Mouse (Mus musculus): ENCODE results near the gene Parva. TPM values are rescaled to one million over a fixed set of nuclear protein-coding genes. Genes with fewer than 3 reads are reported as not detected.
A peak's percentile ranks its signal among the peaks of the same experiment; 100 is the strongest.

The Parva gene
- polyA plus RNA-seq, 1 experiment from 2014 or later, result 83.3 TPM

- H3K36me3 ChIP-seq (ENCODE audit: control insufficient read depth, insufficient read depth, low read length), result no peaks in the 10 kb centered on the region
- no peak for ATAC-seq (replicated peaks; ENCODE audit: insufficient number of reproducible peaks, low FRiP score, low TSS enrichment)
- no peak overlapping the region for H3K4me3 ChIP-seq (ENCODE audit: low read depth, low read length)
- no peak overlapping the region for H3K9ac ChIP-seq (ENCODE audit: low read depth, low read length)
- no peaks in the 10 kb centered on the region for H3K27me3 ChIP-seq (ENCODE audit: control insufficient read depth, insufficient read depth, low read length)
- H3K9me3 ChIP-seq (replicated peaks; ENCODE audit: control insufficient read depth, low read length), result no peaks in the 10 kb centered on the region
- peaks cover 46% of the 10 kb centered on the region for H3K4me1 ChIP-seq (ENCODE audit: control insufficient read depth, insufficient read depth, low read length)
- 69% methylated on average over 7 of the region's 7 CpGs for WGBS (ENCODE audit: insufficient replicate concordance)
- no peak overlapping the region for H3K27ac ChIP-seq (ENCODE audit: low read depth, low read length)
- H3K4me2 ChIP-seq, result no peak overlapping the region
Measured at GRCm38 (mm10) chr7:112471316-112471715, 44.0 kb downstream of the Parva start.

- WGBS (ENCODE audit: insufficient replicate concordance), result 46% methylated on average over 10 of the region's 10 CpGs
- Histone ChIP-seq H3K36me3 (ENCODE audit: control insufficient read depth, insufficient read depth, low read length) (no peaks in the 10 kb centered on the region), H3K4me1 (ENCODE audit: control insufficient read depth, insufficient read depth, low read length) (peaks cover 41% of the 10 kb centered on the region), H3K9ac (ENCODE audit: low read depth, low read length) (no peak overlapping the region), H3K27me3 (ENCODE audit: control insufficient read depth, insufficient read depth, low read length) (no peaks in the 10 kb centered on the region), H3K27ac (ENCODE audit: low read depth, low read length) (peak overlapping the region; percentile 22; the same call in 1 of the 2 replicates), H3K4me2 (no peak overlapping the region), H3K9me3 (replicated peaks; ENCODE audit: control insufficient read depth, low read length) (no peaks in the 10 kb centered on the region), H3K4me3 (ENCODE audit: low read depth, low read length) (no peak overlapping the region)
- ATAC-seq (replicated peaks; ENCODE audit: insufficient number of reproducible peaks, low FRiP score, low TSS enrichment), result no peak
Measured at GRCm38 (mm10) chr7:112472024-112472707, 44.9 kb downstream of the Parva start.

- H3K27ac ChIP-seq (ENCODE audit: low read depth, low read length), result peak overlapping the region; percentile 22; the same call in 1 of the 2 replicates
- H3K27me3 ChIP-seq (ENCODE audit: control insufficient read depth, insufficient read depth, low read length), result no peaks in the 10 kb centered on the region
- H3K4me3 ChIP-seq (ENCODE audit: low read depth, low read length), result no peak overlapping the region
- no peaks in the 10 kb centered on the region for H3K36me3 ChIP-seq (ENCODE audit: control insufficient read depth, insufficient read depth, low read length)
- no peak overlapping the region for H3K4me2 ChIP-seq
- WGBS (ENCODE audit: insufficient replicate concordance), result 53% methylated on average over 9 of the region's 9 CpGs
- H3K9ac ChIP-seq (ENCODE audit: low read depth, low read length), result no peak overlapping the region
- no peaks in the 10 kb centered on the region for H3K9me3 ChIP-seq (replicated peaks; ENCODE audit: control insufficient read depth, low read length)
- H3K4me1 ChIP-seq (ENCODE audit: control insufficient read depth, insufficient read depth, low read length), result peaks cover 35% of the 10 kb centered on the region
- ATAC-seq (replicated peaks; ENCODE audit: insufficient number of reproducible peaks, low FRiP score, low TSS enrichment), result no peak
Measured at GRCm38 (mm10) chr7:112472708-112473281, 45.5 kb downstream of the Parva start.

GRCm38 (mm10) chr7:112473649-112474435, 46.5 kb downstream of the Parva start:
- Histone ChIP-seq H3K27ac (ENCODE audit: low read depth, low read length) (no peak overlapping the region), H3K4me3 (ENCODE audit: low read depth, low read length) (no peak overlapping the region), H3K4me2 (no peak overlapping the region), H3K9me3 (replicated peaks; ENCODE audit: control insufficient read depth, low read length) (no peaks in the 10 kb centered on the region), H3K27me3 (ENCODE audit: control insufficient read depth, insufficient read depth, low read length) (no peaks in the 10 kb centered on the region), H3K9ac (ENCODE audit: low read depth, low read length) (no peak overlapping the region), H3K4me1 (ENCODE audit: control insufficient read depth, insufficient read depth, low read length) (peaks cover 33% of the 10 kb centered on the region), H3K36me3 (ENCODE audit: control insufficient read depth, insufficient read depth, low read length) (no peaks in the 10 kb centered on the region)
- ATAC-seq (replicated peaks; ENCODE audit: insufficient number of reproducible peaks, low FRiP score, low TSS enrichment), result no peak
- WGBS (ENCODE audit: insufficient replicate concordance), result 29% methylated on average over 14 of the region's 14 CpGs

- no peaks in the 10 kb centered on the region for H3K36me3 ChIP-seq (ENCODE audit: control insufficient read depth, insufficient read depth, low read length)
- peak; percentile 42; the same call in 1 of the 2 replicates for ATAC-seq (replicated peaks; ENCODE audit: insufficient number of reproducible peaks, low FRiP score, low TSS enrichment)
- H3K4me1 ChIP-seq (ENCODE audit: control insufficient read depth, insufficient read depth, low read length), result peaks cover 26% of the 10 kb centered on the region
- H3K4me3 ChIP-seq (ENCODE audit: low read depth, low read length), result no peak overlapping the region
- H3K4me2 ChIP-seq, result no peak overlapping the region
- H3K9ac ChIP-seq (ENCODE audit: low read depth, low read length), result no peak overlapping the region
- WGBS (ENCODE audit: insufficient replicate concordance), result 37% methylated on average over 6 of the region's 6 CpGs
- H3K27ac ChIP-seq (ENCODE audit: low read depth, low read length), result 0 out of 2 replicates have a peak overlapping the region, but pooled peaks have one; percentile 3
- no peaks in the 10 kb centered on the region for H3K9me3 ChIP-seq (replicated peaks; ENCODE audit: control insufficient read depth, low read length)
- no peaks in the 10 kb centered on the region for H3K27me3 ChIP-seq (ENCODE audit: control insufficient read depth, insufficient read depth, low read length)
Measured at GRCm38 (mm10) chr7:112479116-112479515, 51.8 kb downstream of the Parva start.

GRCm38 (mm10) chr7:112481031-112481430, 53.7 kb downstream of the Parva start:
- H3K9me3 ChIP-seq (replicated peaks; ENCODE audit: control insufficient read depth, low read length), result no peaks in the 10 kb centered on the region
- H3K27me3 ChIP-seq (ENCODE audit: control insufficient read depth, insufficient read depth, low read length), result no peaks in the 10 kb centered on the region
- H3K4me2 ChIP-seq, result no peak overlapping the region
- H3K9ac ChIP-seq (ENCODE audit: low read depth, low read length), result no peak overlapping the region
- H3K27ac ChIP-seq (ENCODE audit: low read depth, low read length), result no peak overlapping the region
- WGBS (ENCODE audit: insufficient replicate concordance), result 59% methylated on average over 1 of the region's 1 CpGs
- ATAC-seq (replicated peaks; ENCODE audit: insufficient number of reproducible peaks, low FRiP score, low TSS enrichment), result no peak
- no peaks in the 10 kb centered on the region for H3K36me3 ChIP-seq (ENCODE audit: control insufficient read depth, insufficient read depth, low read length)
- H3K4me1 ChIP-seq (ENCODE audit: control insufficient read depth, insufficient read depth, low read length), result peaks cover 26% of the 10 kb centered on the region
- no peak overlapping the region for H3K4me3 ChIP-seq (ENCODE audit: low read depth, low read length)

GRCm38 (mm10) chr7:112482572-112482971, 55.3 kb downstream of the Parva start:
- ATAC-seq (replicated peaks; ENCODE audit: insufficient number of reproducible peaks, low FRiP score, low TSS enrichment), result no peak
- H3K27ac ChIP-seq (ENCODE audit: low read depth, low read length), result no peak overlapping the region; the same call in 1 of the 2 replicates

GRCm38 (mm10) chr7:112483382-112483781, 56.1 kb downstream of the Parva start:
- no peak overlapping the region for H3K9ac ChIP-seq (ENCODE audit: low read depth, low read length)
- no peak for ATAC-seq (replicated peaks; ENCODE audit: insufficient number of reproducible peaks, low FRiP score, low TSS enrichment)
- peak overlapping the region; percentile 35; the same call in 1 of the 2 replicates for H3K27ac ChIP-seq (ENCODE audit: low read depth, low read length)
- no peak overlapping the region for H3K4me3 ChIP-seq (ENCODE audit: low read depth, low read length)
- WGBS (ENCODE audit: insufficient replicate concordance), result 28% methylated on average over 2 of the region's 2 CpGs
- H3K9me3 ChIP-seq (replicated peaks; ENCODE audit: control insufficient read depth, low read length), result no peaks in the 10 kb centered on the region
- peaks cover 25% of the 10 kb centered on the region for H3K4me1 ChIP-seq (ENCODE audit: control insufficient read depth, insufficient read depth, low read length)
- H3K36me3 ChIP-seq (ENCODE audit: control insufficient read depth, insufficient read depth, low read length), result no peaks in the 10 kb centered on the region
- H3K27me3 ChIP-seq (ENCODE audit: control insufficient read depth, insufficient read depth, low read length), result no peaks in the 10 kb centered on the region
- H3K4me2 ChIP-seq, result no peak overlapping the region

More at GRCm38 (mm10) chr7:112482572-112482971, 55.3 kb downstream of the Parva start:
- Histone ChIP-seq H3K4me2 (no peak overlapping the region), H3K36me3 (ENCODE audit: control insufficient read depth, insufficient read depth, low read length) (no peaks in the 10 kb centered on the region), H3K4me1 (ENCODE audit: control insufficient read depth, insufficient read depth, low read length) (peaks cover 26% of the 10 kb centered on the region), H3K9me3 (replicated peaks; ENCODE audit: control insufficient read depth, low read length) (no peaks in the 10 kb centered on the region), H3K4me3 (ENCODE audit: low read depth, low read length) (no peak overlapping the region), H3K27me3 (ENCODE audit: control insufficient read depth, insufficient read depth, low read length) (no peaks in the 10 kb centered on the region), H3K9ac (ENCODE audit: low read depth, low read length) (no peak overlapping the region)
- WGBS (ENCODE audit: insufficient replicate concordance), result 83% methylated on average over 7 of the region's 7 CpGs
